In the genomic region with DNA sequence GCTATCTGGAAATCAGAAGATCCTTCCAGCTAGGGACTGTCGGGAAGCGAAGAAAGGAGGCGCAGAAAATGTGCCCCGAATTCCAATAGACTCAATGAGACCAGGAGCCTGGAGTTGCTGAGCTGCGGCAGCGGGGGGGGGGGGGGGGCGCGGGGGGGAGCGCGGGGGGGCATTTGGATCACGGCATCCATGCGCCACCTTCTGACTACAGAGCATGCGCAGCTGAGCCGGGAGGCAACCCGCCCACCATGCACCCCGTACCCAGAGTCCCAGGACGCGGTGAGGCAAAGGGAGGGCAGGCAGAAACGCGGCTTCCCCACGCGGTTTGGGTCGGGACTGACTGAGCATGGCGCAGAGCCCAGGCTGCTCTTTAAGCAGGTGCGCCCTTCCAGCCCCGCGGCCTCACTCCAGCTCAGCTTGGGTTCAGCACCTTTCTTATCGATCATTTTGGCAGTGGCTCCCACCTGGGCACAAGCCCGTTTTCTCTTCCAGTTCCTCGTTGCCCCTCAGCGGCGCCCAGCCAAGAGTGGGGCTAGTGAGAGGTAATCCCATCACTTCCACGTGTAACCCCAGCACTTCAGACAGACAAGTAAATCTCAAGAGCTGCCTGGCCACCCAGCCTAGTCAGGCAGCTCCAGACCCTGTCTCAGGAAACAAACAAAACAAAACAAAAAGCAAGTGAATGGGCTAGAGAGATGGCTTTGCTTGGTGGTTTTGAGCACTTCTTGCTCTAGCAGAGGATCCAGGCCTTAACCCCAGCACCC, we compare ENCODE assay signal across 8 mouse cellular contexts. TPM values are rescaled to one million over a fixed set of nuclear protein-coding genes. Genes with fewer than 3 reads are reported as not detected.
DNase-seq lines count a peak whose midpoint lies in the region; ATAC-seq lines count a peak whose summit lies in the region.

No protein-coding gene starts in this region.

- whole genome bisulfite sequencing in embryonic facial prominence, embryonic 14.5 days, result 1% methylated on average over 24 of the region's 33 CpGs
- under 1% methylated on average over 26 of the region's 33 CpGs for WGBS in neural tube, embryonic 15.5 days

- DNase-seq in embryonic facial prominence, embryonic 14.5 days (ENCODE audit: low spot score), result peak; percentile 84
- peak; percentile 53 to 62 for DNase-seq in heart, postnatal 10 days
- peak; percentile 76 to 83 for DNase-seq in kidney, postnatal 4 days
- peak; percentile 36 to 54 for DNase-seq in lung, adult 18-20 months
- peak; percentile 40 to 58 for DNase-seq in thymus, postnatal 36 days

- intact Hi-C loops in heart, postnatal 10 days (cut with DNase I), result no loop called here

- H3K4me1 ChIP-seq in erythroblast, embryonic 14.5 days (ENCODE audit: control insufficient read depth), result peaks cover 3% of the 10 kb centered on the region
- H3K4me1 ChIP-seq in embryonic facial prominence, embryonic 14.5 days (ENCODE audit: control insufficient read depth, insufficient read depth, low read length), result no peaks in the 10 kb centered on the region
- H3K4me1 ChIP-seq in neural tube, embryonic 15.5 days, result peaks cover 6% of the 10 kb centered on the region

- H3K9me3 ChIP-seq in erythroblast, embryonic 14.5 days (ENCODE audit: control insufficient read depth, low read length), result no peaks in the 10 kb centered on the region
- no peaks in the 10 kb centered on the region for H3K9me3 ChIP-seq in embryonic facial prominence, embryonic 14.5 days (ENCODE audit: control insufficient read depth, low read length)
- no peaks in the 10 kb centered on the region for H3K9me3 ChIP-seq in neural tube, embryonic 15.5 days (replicated peaks)

- peaks cover 20% of the 10 kb centered on the region for H3K27me3 ChIP-seq in erythroblast, embryonic 14.5 days (ENCODE audit: control insufficient read depth)
- no peaks in the 10 kb centered on the region for H3K27me3 ChIP-seq in embryonic facial prominence, embryonic 14.5 days (replicated peaks; ENCODE audit: control insufficient read depth, insufficient read depth, low read length)
- H3K27me3 ChIP-seq in neural tube, embryonic 15.5 days (replicated peaks), result no peaks in the 10 kb centered on the region

- ATAC-seq in erythroblast, adult 5-6 weeks (replicated peaks; ENCODE audit: low FRiP score, poor library complexity, severe bottlenecking), result no peak
- peak; percentile 91 for ATAC-seq in embryonic facial prominence, embryonic 14.5 days (ENCODE audit: low read depth)
- peak; percentile 90 for ATAC-seq in neural tube, embryonic 15.5 days (ENCODE audit: low FRiP score)

- H3K27ac ChIP-seq in embryonic facial prominence, embryonic 14.5 days (replicated peaks; ENCODE audit: low read depth, low read length), result peak overlapping the region; percentile 54
- H3K27ac ChIP-seq in neural tube, embryonic 15.5 days (replicated peaks), result peak overlapping the region; percentile 86

- H3K4me2 ChIP-seq in embryonic facial prominence, embryonic 14.5 days (ENCODE audit: low read depth, low read length), result peak overlapping the region; percentile 62
- H3K4me2 ChIP-seq in neural tube, embryonic 15.5 days, result peak overlapping the region; percentile 81

- peak overlapping the region; percentile 60 for H3K9ac ChIP-seq in embryonic facial prominence, embryonic 14.5 days (ENCODE audit: low read depth, low read length)
- H3K9ac ChIP-seq in neural tube, embryonic 15.5 days (replicated peaks), result peak overlapping the region; percentile 69

- H3K4me3 ChIP-seq in erythroblast, embryonic 14.5 days (replicated peaks), result peak overlapping the region; percentile 48
- H3K4me3 ChIP-seq in embryonic facial prominence, embryonic 14.5 days (ENCODE audit: low read depth, low read length), result peak overlapping the region; percentile 41
- H3K4me3 ChIP-seq in neural tube, embryonic 15.5 days (replicated peaks), result peak overlapping the region; percentile 55

- no peaks in the 10 kb centered on the region for H3K36me3 ChIP-seq in erythroblast, embryonic 14.5 days (ENCODE audit: control insufficient read depth)
- H3K36me3 ChIP-seq in embryonic facial prominence, embryonic 14.5 days (ENCODE audit: control insufficient read depth, insufficient read depth, low read length), result no peaks in the 10 kb centered on the region
- H3K36me3 ChIP-seq in neural tube, embryonic 15.5 days, result no peaks in the 10 kb centered on the region

RNA-seq across cellular contexts. Expression of gene Eif4b, which starts 21.5 kb away (rescaled TPM):
- 8.2 and 8.3 TPM in 2 replicates for polyA plus RNA-seq in erythroblast, embryonic 14.5 days (2012)
- total RNA-seq in erythroblast, adult 5-6 weeks (2015; ENCODE audit: low replicate concordance), result 35.4 and 35.9 TPM in 2 replicates
- 58.0 and 81.1 TPM in 2 replicates for total RNA-seq in erythroblast, adult 5-6 weeks (2017; ENCODE audit: low replicate concordance)
- 123 and 141 TPM in 2 replicates for polyA plus RNA-seq in embryonic facial prominence, embryonic 14.5 days (2014; fragmentation: Nextera tagmentation; extraction: Ambion mirVana)
- 100 to 1,000 TPM; 149 to 154 TPM for total RNA-seq in heart, postnatal 10 days (2021)
- polyA plus RNA-seq in neural tube, embryonic 15.5 days (2015; fragmentation: Nextera tagmentation; extraction: Ambion mirVana), result 72.6 and 87.1 TPM in 2 replicates

RNA-seq across cellular contexts. Expression of gene Krt18, which starts 24.1 kb away (rescaled TPM):
- 0.13 TPM in 1 of 2 replicates, not detected in the other for polyA plus RNA-seq in erythroblast, embryonic 14.5 days (2012)
- total RNA-seq in erythroblast, adult 5-6 weeks (2015; ENCODE audit: low replicate concordance), result 2.3 TPM in 1 of 2 replicates, not detected in the other
- 2.8 TPM in 1 of 2 replicates, not detected in the other for total RNA-seq in erythroblast, adult 5-6 weeks (2017; ENCODE audit: low replicate concordance)
- polyA plus RNA-seq in embryonic facial prominence, embryonic 14.5 days (2014; fragmentation: Nextera tagmentation; extraction: Ambion mirVana), result 61.0 and 70.0 TPM in 2 replicates
- total RNA-seq in heart, postnatal 10 days (2021), result 1 to 10 TPM; 6.5 to 7.2 TPM
- 1.9 and 300 TPM in 2 replicates for polyA plus RNA-seq in neural tube, embryonic 15.5 days (2015; fragmentation: Nextera tagmentation; extraction: Ambion mirVana)

RNA-seq across cellular contexts. Expression of gene Krt8, which starts 47.8 kb away (rescaled TPM):
- 0.06 and 0.07 TPM in 2 replicates for polyA plus RNA-seq in erythroblast, embryonic 14.5 days (2012)
- total RNA-seq in erythroblast, adult 5-6 weeks (2015; ENCODE audit: low replicate concordance), result not detected in 2 replicates
- not detected in 2 replicates for total RNA-seq in erythroblast, adult 5-6 weeks (2017; ENCODE audit: low replicate concordance)
- 69.1 and 105 TPM in 2 replicates for polyA plus RNA-seq in embryonic facial prominence, embryonic 14.5 days (2014; fragmentation: Nextera tagmentation; extraction: Ambion mirVana)
- 1 to 10 TPM; 3.5 to 4.8 TPM for total RNA-seq in heart, postnatal 10 days (2021)
- 2.2 and 297 TPM in 2 replicates for polyA plus RNA-seq in neural tube, embryonic 15.5 days (2015; fragmentation: Nextera tagmentation; extraction: Ambion mirVana)

RNA-seq across cellular contexts. Expression of gene Tns2, which starts 48.1 kb away (rescaled TPM):
- polyA plus RNA-seq in erythroblast, embryonic 14.5 days (2012), result 0.04 and 0.05 TPM in 2 replicates
- not detected in 2 replicates for total RNA-seq in erythroblast, adult 5-6 weeks (2015; ENCODE audit: low replicate concordance)
- total RNA-seq in erythroblast, adult 5-6 weeks (2017; ENCODE audit: low replicate concordance), result not detected in 2 replicates
- polyA plus RNA-seq in embryonic facial prominence, embryonic 14.5 days (2014; fragmentation: Nextera tagmentation; extraction: Ambion mirVana), result 45.9 and 56.4 TPM in 2 replicates
- total RNA-seq in heart, postnatal 10 days (2021), result 100 to 1,000 TPM in 1 of 2 experiments, 10 to 100 TPM in 1; 95.1 to 108 TPM
- 9.8 and 13.7 TPM in 2 replicates for polyA plus RNA-seq in neural tube, embryonic 15.5 days (2015; fragmentation: Nextera tagmentation; extraction: Ambion mirVana)
